Mouse (Mus musculus): Measurements from ENCODE around the gene Zbp1. TPM values are rescaled to one million over a fixed set of nuclear protein-coding genes. Genes with fewer than 3 reads are reported as not detected.

Zbp1 gene
- total and polyA plus RNA-seq, 3 experiments: 0.47 to 1.2 (median 0.91) TPM

DNA sequence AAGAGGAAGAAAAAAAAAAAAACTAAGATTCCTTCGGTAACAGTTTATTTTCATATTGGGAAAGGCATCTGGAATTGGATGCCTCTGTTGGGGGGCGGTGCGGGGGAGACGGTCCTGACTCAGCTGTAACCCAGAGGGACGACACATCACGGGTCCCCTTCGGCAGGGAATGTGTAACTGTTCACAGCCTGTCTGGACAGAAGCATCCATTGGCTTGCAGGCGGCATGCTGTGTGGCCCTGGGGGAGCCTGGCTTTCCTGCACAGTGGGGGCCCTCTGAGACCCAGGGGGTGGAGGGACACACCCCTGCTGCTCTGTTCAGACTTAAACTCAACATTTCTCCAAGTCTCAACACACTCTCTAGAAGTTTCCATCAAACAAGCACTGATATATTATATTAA, 8.1 kb upstream of the Zbp1 start:
- Histone ChIP-seq H3K27ac (no peak overlapping the region), H3K4me3 (no peak overlapping the region), H3K4me1 (ENCODE audit: control insufficient read depth, insufficient read depth, low read length) (peaks cover 3% of the 10 kb centered on the region; the same call in 1 of the 2 replicates), H3K36me3 (ENCODE audit: control insufficient read depth, insufficient read depth, low read length) (no peaks in the 10 kb centered on the region), H3K9ac (ENCODE audit: low read depth, low read length) (no peak overlapping the region), H3K27me3 (ENCODE audit: control insufficient read depth, insufficient read depth, low read length) (no peaks in the 10 kb centered on the region), H3K79me2 (replicated peaks; ENCODE audit: control insufficient read depth, insufficient read depth, low read length) (no peaks in the 10 kb centered on the region)
- TF ChIP-seq CTCF (IDR thresholded peaks at IDR 0.05): no peak
- TF ChIP-seq EP300 (IDR thresholded peaks at IDR 0.05; ENCODE audit: insufficient read depth, low read depth, low read length): no peak
- no peak for TF ChIP-seq POLR2A (IDR thresholded peaks at IDR 0.05; ENCODE audit: insufficient read depth, low read depth, low read length)
- WGBS: 85% methylated on average over 8 of the region's 8 CpGs
- no peak for DNase-seq
- intact Hi-C loops (cut with DNase I): no loop called here

DNA sequence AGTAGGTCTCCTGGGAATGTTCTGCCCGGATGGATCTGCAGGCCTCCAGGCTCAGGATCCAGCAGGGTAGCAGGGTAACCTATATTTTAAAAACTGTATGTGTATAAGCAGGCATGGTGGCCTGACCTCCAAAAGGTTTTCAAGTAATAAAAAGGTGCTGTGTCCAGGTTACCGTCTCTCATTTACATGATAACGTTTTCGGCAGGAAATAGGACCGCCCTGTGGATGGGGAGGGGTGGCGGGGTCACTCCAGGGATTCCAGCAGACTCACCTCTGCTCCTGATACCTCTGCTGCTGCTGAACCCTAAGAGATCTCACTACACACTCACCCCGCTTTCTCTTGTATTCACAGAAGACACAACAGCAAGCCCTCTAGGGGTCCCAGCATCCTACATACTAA, 7.2 kb upstream of the Zbp1 start:
- Histone ChIP-seq H3K36me3 (ENCODE audit: control insufficient read depth, insufficient read depth, low read length) (no peaks in the 10 kb centered on the region), H3K4me1 (ENCODE audit: control insufficient read depth, insufficient read depth, low read length) (peaks cover 3% of the 10 kb centered on the region; the same call in 1 of the 2 replicates), H3K27me3 (ENCODE audit: control insufficient read depth, insufficient read depth, low read length) (no peaks in the 10 kb centered on the region), H3K4me3 (no peak overlapping the region), H3K79me2 (replicated peaks; ENCODE audit: control insufficient read depth, insufficient read depth, low read length) (no peaks in the 10 kb centered on the region), H3K9ac (ENCODE audit: low read depth, low read length) (no peak overlapping the region), H3K27ac (no peak overlapping the region)
- WGBS: 82% methylated on average over 7 of the region's 7 CpGs
- TF ChIP-seq EP300 (IDR thresholded peaks at IDR 0.05; ENCODE audit: insufficient read depth, low read depth, low read length) (no peak), CTCF (IDR thresholded peaks at IDR 0.05) (no peak), POLR2A (IDR thresholded peaks at IDR 0.05; ENCODE audit: insufficient read depth, low read depth, low read length) (no peak)
- no peak for DNase-seq
- intact Hi-C loops (cut with DNase I): no loop called here

DNA sequence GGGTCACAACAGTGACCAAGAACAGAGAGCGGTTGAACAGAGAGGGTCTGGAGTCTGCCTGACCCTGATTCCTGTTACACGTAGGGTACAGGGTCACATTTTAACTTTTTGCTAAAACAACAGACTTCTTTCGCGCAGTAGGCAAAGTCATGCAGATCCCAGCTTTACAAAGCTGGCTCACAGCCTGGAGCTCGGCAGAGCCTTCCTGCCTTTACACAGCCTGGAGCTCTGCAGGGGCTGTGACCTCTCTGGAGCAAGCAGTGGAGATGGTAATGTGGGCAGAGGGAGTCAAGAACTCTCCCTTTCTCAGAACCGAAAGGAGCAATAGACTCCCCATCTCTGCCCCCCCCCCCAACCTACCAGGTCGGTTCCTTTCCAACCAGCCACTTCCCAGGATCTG, 6.1 kb upstream of the Zbp1 start:
- no peaks in the 10 kb centered on the region for H3K27me3 ChIP-seq (ENCODE audit: control insufficient read depth, insufficient read depth, low read length)
- H3K27ac ChIP-seq: no peak overlapping the region
- H3K4me3 ChIP-seq: no peak overlapping the region
- intact Hi-C loops (cut with DNase I): no loop called here
- 54% methylated on average over 7 of the region's 7 CpGs for WGBS
- TF ChIP-seq POLR2A (IDR thresholded peaks at IDR 0.05; ENCODE audit: insufficient read depth, low read depth, low read length): no peak
- H3K36me3 ChIP-seq (ENCODE audit: control insufficient read depth, insufficient read depth, low read length): no peaks in the 10 kb centered on the region
- no peaks in the 10 kb centered on the region for H3K79me2 ChIP-seq (replicated peaks; ENCODE audit: control insufficient read depth, insufficient read depth, low read length)
- no peak for DNase-seq
- no peak overlapping the region for H3K9ac ChIP-seq (ENCODE audit: low read depth, low read length)
- H3K4me1 ChIP-seq (ENCODE audit: control insufficient read depth, insufficient read depth, low read length): peaks cover 4% of the 10 kb centered on the region; the same call in 1 of the 2 replicates

DNA sequence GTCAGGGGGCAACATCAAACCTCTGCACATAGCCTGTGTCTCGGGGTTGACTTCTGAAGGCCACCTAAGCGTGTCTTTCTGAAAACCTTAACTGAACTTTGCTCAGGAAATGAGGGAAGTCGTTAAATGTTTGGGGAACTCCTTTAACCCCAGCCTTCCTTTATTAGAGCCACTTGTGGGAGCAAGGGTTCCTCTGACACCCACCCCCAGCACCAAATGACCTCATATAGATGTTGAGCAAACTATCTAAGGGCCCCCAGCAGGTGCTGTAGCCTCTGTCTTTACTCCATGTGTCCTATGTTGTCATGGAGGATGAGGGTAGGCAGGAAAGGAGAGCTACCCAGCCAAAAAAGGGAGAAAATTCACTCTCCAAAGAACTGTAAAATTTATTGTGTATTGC, 5.4 kb upstream of the Zbp1 start:
- peaks cover 7% of the 10 kb centered on the region for H3K4me1 ChIP-seq (ENCODE audit: control insufficient read depth, insufficient read depth, low read length)
- H3K4me3 ChIP-seq: no peak overlapping the region
- 42% methylated on average over 3 of the region's 3 CpGs for WGBS
- no peak overlapping the region for H3K27ac ChIP-seq
- TF ChIP-seq CTCF (IDR thresholded peaks at IDR 0.05): no peak
- TF ChIP-seq EP300 (IDR thresholded peaks at IDR 0.05; ENCODE audit: insufficient read depth, low read depth, low read length): no peak
- no peak for TF ChIP-seq POLR2A (IDR thresholded peaks at IDR 0.05; ENCODE audit: insufficient read depth, low read depth, low read length)
- intact Hi-C loops (cut with DNase I): no loop called here
- H3K36me3 ChIP-seq (ENCODE audit: control insufficient read depth, insufficient read depth, low read length): no peaks in the 10 kb centered on the region
- H3K79me2 ChIP-seq (replicated peaks; ENCODE audit: control insufficient read depth, insufficient read depth, low read length): no peaks in the 10 kb centered on the region
- DNase-seq: no peak
- H3K9ac ChIP-seq (ENCODE audit: low read depth, low read length): no peak overlapping the region
- H3K27me3 ChIP-seq (ENCODE audit: control insufficient read depth, insufficient read depth, low read length): no peaks in the 10 kb centered on the region

DNA sequence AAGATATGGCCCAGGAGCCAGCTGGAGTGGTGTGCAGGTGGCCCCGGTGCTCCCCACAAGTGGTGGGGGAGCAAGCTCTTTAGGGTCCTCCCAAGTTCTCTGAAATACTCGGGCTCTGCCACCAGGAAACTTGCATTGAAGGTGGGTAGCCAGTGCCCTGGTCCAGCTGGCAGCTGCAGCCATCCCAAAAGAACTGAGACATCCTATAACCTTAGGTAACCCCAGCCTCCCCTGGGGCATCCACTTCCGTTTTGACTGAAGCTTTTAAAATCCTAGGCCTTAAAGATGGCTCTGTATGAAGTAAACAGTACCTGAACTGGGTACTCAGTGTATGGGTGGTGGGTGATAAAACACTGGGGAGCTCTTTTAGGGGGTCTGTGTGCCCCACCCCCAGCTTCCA, 4.8 kb upstream of the Zbp1 start:
- intact Hi-C loops (cut with DNase I): no loop called here
- TF ChIP-seq EP300 (IDR thresholded peaks at IDR 0.05; ENCODE audit: insufficient read depth, low read depth, low read length) (no peak), POLR2A (IDR thresholded peaks at IDR 0.05; ENCODE audit: insufficient read depth, low read depth, low read length) (no peak), CTCF (IDR thresholded peaks at IDR 0.05) (no peak)
- H3K27ac ChIP-seq: no peak overlapping the region
- H3K36me3 ChIP-seq (ENCODE audit: control insufficient read depth, insufficient read depth, low read length): no peaks in the 10 kb centered on the region
- no peaks in the 10 kb centered on the region for H3K27me3 ChIP-seq (ENCODE audit: control insufficient read depth, insufficient read depth, low read length)
- H3K4me3 ChIP-seq: no peak overlapping the region
- 54% methylated on average over 3 of the region's 3 CpGs for WGBS
- peaks cover 7% of the 10 kb centered on the region for H3K4me1 ChIP-seq (ENCODE audit: control insufficient read depth, insufficient read depth, low read length)
- DNase-seq: no peak
- no peak overlapping the region for H3K9ac ChIP-seq (ENCODE audit: low read depth, low read length)
- H3K79me2 ChIP-seq (replicated peaks; ENCODE audit: control insufficient read depth, insufficient read depth, low read length): no peaks in the 10 kb centered on the region

DNA sequence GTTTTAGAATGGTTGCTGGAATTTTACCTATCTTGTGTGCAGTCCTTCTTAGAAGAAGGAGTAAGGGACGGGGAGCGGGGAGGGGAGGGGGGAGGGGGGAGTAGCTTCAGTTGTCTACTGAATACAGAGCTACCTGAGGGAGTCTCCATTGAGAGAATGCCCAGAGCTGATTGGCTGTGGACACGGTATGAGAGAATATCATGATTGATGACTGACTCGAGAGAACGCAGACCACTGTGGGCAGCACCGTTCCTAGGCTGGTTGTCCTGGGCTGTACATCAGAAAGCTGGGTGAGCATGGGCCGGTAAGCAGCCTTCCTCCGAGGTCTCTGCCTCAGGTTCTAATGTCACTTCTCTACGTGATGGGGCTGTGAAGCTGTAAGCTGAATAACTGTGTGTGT, 2.0 kb upstream of the Zbp1 start:
- Histone ChIP-seq H3K27ac (no peak overlapping the region), H3K9ac (ENCODE audit: low read depth, low read length) (no peak overlapping the region), H3K27me3 (ENCODE audit: control insufficient read depth, insufficient read depth, low read length) (no peaks in the 10 kb centered on the region), H3K4me1 (ENCODE audit: control insufficient read depth, insufficient read depth, low read length) (peaks cover 7% of the 10 kb centered on the region), H3K79me2 (replicated peaks; ENCODE audit: control insufficient read depth, insufficient read depth, low read length) (no peaks in the 10 kb centered on the region), H3K4me3 (no peak overlapping the region), H3K36me3 (ENCODE audit: control insufficient read depth, insufficient read depth, low read length) (no peaks in the 10 kb centered on the region)
- no peak for DNase-seq
- TF ChIP-seq CTCF (IDR thresholded peaks at IDR 0.05): no peak
- TF ChIP-seq EP300 (IDR thresholded peaks at IDR 0.05; ENCODE audit: insufficient read depth, low read depth, low read length): no peak
- TF ChIP-seq POLR2A (IDR thresholded peaks at IDR 0.05; ENCODE audit: insufficient read depth, low read depth, low read length): no peak
- intact Hi-C loops (cut with DNase I): no loop called here
- 93% methylated on average over 9 of the region's 9 CpGs for WGBS
